In the genomic region with DNA sequence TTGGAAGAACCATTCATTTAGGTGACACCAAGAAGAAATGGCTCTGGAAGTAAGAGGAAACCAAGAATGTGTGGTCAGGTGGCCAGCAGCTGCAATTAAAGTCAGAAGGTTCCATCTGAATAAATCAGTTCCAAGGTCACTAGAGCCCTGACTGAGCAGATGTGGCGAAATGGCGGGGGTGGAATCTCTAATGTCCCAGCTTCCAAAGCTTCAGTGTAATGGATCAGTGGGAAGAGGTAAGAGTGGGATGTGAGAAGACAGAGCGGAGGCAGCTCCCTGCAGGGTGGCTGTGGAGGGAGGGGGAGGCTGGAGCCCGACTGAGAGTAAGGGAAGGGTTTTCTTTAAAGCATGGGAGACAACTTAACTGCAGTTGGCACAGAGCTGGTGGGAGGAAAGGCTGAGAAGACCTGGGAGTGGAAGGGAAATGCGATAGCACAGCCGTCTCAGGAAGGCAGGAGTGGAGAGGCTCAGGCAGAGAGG, we compare ENCODE assay signal across 10 mouse cellular contexts. TPM values are rescaled to one million over a fixed set of nuclear protein-coding genes. Genes with fewer than 3 reads are reported as not detected.
DNase-seq lines count a peak whose midpoint lies in the region; ATAC-seq and TF ChIP-seq lines count a peak whose summit lies in the region.
"Had no signal": no experiment of that assay in that cellular context is flagged by ENCODE, and none has a peak within 500 bp of the region (broad histone marks: within the 10 kb centered on the region; RNA-seq: fewer than 3 reads in every experiment).

No protein-coding gene starts in this region.

- TF ChIP-seq CTCF in gastrocnemius, adult 2 months (IDR thresholded peaks at IDR 0.05), result no peak

- no peaks in the 10 kb centered on the region for H3K27me3 ChIP-seq in neural tube, embryonic 15.5 days (replicated peaks)
- no peaks in the 10 kb centered on the region for H3K27me3 ChIP-seq in kidney, embryonic 14.5 days (ENCODE audit: control insufficient read depth, insufficient read depth, low read length)
- H3K27me3 ChIP-seq in forebrain, embryonic 10.5 days (ENCODE audit: poor library complexity, severe bottlenecking), result no peaks in the 10 kb centered on the region
- H3K27me3 ChIP-seq: limb, embryonic 15.5 days; neural tube, embryonic 12.5 days had no signal

- WGBS in neural tube, embryonic 15.5 days, result 50% methylated on average over 6 of the region's 6 CpGs
- 26% methylated on average over 6 of the region's 6 CpGs for WGBS in kidney, embryonic 14.5 days
- 71% methylated on average over 6 of the region's 6 CpGs for WGBS in forebrain, embryonic 10.5 days

- peak overlapping the region; percentile 95 for H3K27ac ChIP-seq in gastrocnemius, adult 2 months
- no peak overlapping the region for H3K27ac ChIP-seq in neural tube, embryonic 15.5 days (replicated peaks)
- H3K27ac ChIP-seq in kidney, embryonic 14.5 days (ENCODE audit: low read depth, low read length), result peak overlapping the region; percentile 76; the same call in 1 of the 2 replicates
- no peak overlapping the region for H3K27ac ChIP-seq in forebrain, embryonic 10.5 days
- H3K27ac ChIP-seq: limb, embryonic 15.5 days; neural tube, embryonic 12.5 days had no signal

- intact Hi-C loops in gastrocnemius, adult 2 months (cut with DNase I), result no loop called here
- intact Hi-C loops in gastrocnemius, postnatal 36 days (cut with DNase I), result loop anchor here (10.0 kb wide), 1 partner anchor 173 kb away; no protein-coding TSS in a partner anchor

- H3K4me3 ChIP-seq in gastrocnemius, adult 2 months, result peak overlapping the region; percentile 54
- H3K4me3 ChIP-seq in neural tube, embryonic 15.5 days (replicated peaks), result no peak overlapping the region
- H3K4me3 ChIP-seq in kidney, embryonic 14.5 days (ENCODE audit: low read length), result no peak overlapping the region
- no peak overlapping the region for H3K4me3 ChIP-seq in forebrain, embryonic 10.5 days
- H3K4me3 ChIP-seq: limb, embryonic 15.5 days; neural tube, embryonic 12.5 days had no signal

- peaks cover 35% of the 10 kb centered on the region for H3K4me1 ChIP-seq in neural tube, embryonic 15.5 days
- H3K4me1 ChIP-seq in kidney, embryonic 14.5 days (ENCODE audit: control insufficient read depth, insufficient read depth, low read length), result peaks cover 20% of the 10 kb centered on the region
- peaks cover 36% of the 10 kb centered on the region for H3K4me1 ChIP-seq in forebrain, embryonic 10.5 days

- H3K9ac ChIP-seq in neural tube, embryonic 15.5 days (replicated peaks), result no peak overlapping the region
- H3K9ac ChIP-seq in kidney, embryonic 14.5 days (ENCODE audit: low read depth, low read length), result no peak overlapping the region
- H3K9ac ChIP-seq: limb, embryonic 15.5 days; neural tube, embryonic 12.5 days had no signal

- H3K9me3 ChIP-seq in neural tube, embryonic 15.5 days (replicated peaks), result no peaks in the 10 kb centered on the region
- H3K9me3 ChIP-seq in kidney, embryonic 14.5 days (ENCODE audit: control insufficient read depth, low read length), result no peaks in the 10 kb centered on the region
- H3K9me3 ChIP-seq in forebrain, embryonic 10.5 days, result 0 out of 2 replicates have a peak, but pooled peaks cover 2% of the 10 kb centered on the region
- H3K9me3 ChIP-seq: limb, embryonic 15.5 days; neural tube, embryonic 12.5 days had no signal

- no peaks in the 10 kb centered on the region for H3K36me3 ChIP-seq in neural tube, embryonic 15.5 days
- H3K36me3 ChIP-seq in kidney, embryonic 14.5 days (ENCODE audit: control insufficient read depth, insufficient read depth, low read length), result no peaks in the 10 kb centered on the region
- H3K36me3 ChIP-seq in forebrain, embryonic 10.5 days (replicated peaks), result peaks cover 25% of the 10 kb centered on the region
- H3K36me3 ChIP-seq: limb, embryonic 15.5 days; neural tube, embryonic 12.5 days had no signal

- peak; percentile 66 for DNase-seq in gastrocnemius, adult 2 months
- DNase-seq in gastrocnemius, postnatal 36 days, result no peak
- peak; percentile 24 for DNase-seq in neural tube, embryonic 10.5 days (ENCODE audit: extremely low spot score, low spot score)
- DNase-seq in right cerebral cortex, postnatal 36 days (ENCODE audit: low spot score in 2 of 2), result peak; percentile 74 to 85
- no peak for DNase-seq in spleen, postnatal 36 days (ENCODE audit: low spot score in 2 of 2)
- no peak for DNase-seq in forebrain, embryonic 10.5 days (ENCODE audit: extremely low spot score, low spot score)

- no peak overlapping the region for H3K4me2 ChIP-seq in neural tube, embryonic 15.5 days
- H3K4me2 ChIP-seq in kidney, embryonic 14.5 days (replicated peaks; ENCODE audit: low read depth, low read length), result no peak overlapping the region
- H3K4me2 ChIP-seq: limb, embryonic 15.5 days; neural tube, embryonic 12.5 days had no signal

- ATAC-seq in neural tube, embryonic 15.5 days (ENCODE audit: low FRiP score), result no peak
- peak; percentile 76 for ATAC-seq in kidney, embryonic 14.5 days (ENCODE audit: low FRiP score, low TSS enrichment)

RNA-seq across cellular contexts. Expression of a gene that starts 3.2 kb away (rescaled TPM):
- 100 to 1,000 TPM in 1 of 2 experiments, 10 to 100 TPM in 1; 93.9 to 125 TPM for total RNA-seq in gastrocnemius, adult 2 months (2021)
- 10 to 100 TPM; 80.1 to 98.9 TPM for total RNA-seq in gastrocnemius, postnatal 36 days (2021)
- polyA plus RNA-seq in neural tube, embryonic 15.5 days (2015; fragmentation: Nextera tagmentation; extraction: Ambion mirVana), result 107 and 110 TPM in 2 replicates
- 187 and 203 TPM in 2 replicates for polyA plus RNA-seq in kidney, embryonic 14.5 days (2014; fragmentation: Nextera tagmentation; extraction: Ambion mirVana)
- 212 and 215 TPM in 2 replicates for polyA plus RNA-seq in forebrain, embryonic 10.5 days (2016; fragmentation: Nextera tagmentation; extraction: Ambion mirVana)

RNA-seq across cellular contexts. Expression of a gene that starts 16.5 kb away (rescaled TPM):
- 100 to 1,000 TPM; 118 to 147 TPM for total RNA-seq in gastrocnemius, adult 2 months (2021)
- total RNA-seq in gastrocnemius, postnatal 36 days (2021), result 100 to 1,000 TPM; 101 to 136 TPM
- polyA plus RNA-seq in neural tube, embryonic 15.5 days (2015; fragmentation: Nextera tagmentation; extraction: Ambion mirVana), result 33.6 and 41.2 TPM in 2 replicates
- 35.4 and 43.0 TPM in 2 replicates for polyA plus RNA-seq in kidney, embryonic 14.5 days (2014; fragmentation: Nextera tagmentation; extraction: Ambion mirVana)
- 22.1 and 24.1 TPM in 2 replicates for polyA plus RNA-seq in forebrain, embryonic 10.5 days (2016; fragmentation: Nextera tagmentation; extraction: Ambion mirVana)

RNA-seq across cellular contexts. Expression of a gene that starts 59.3 kb away (rescaled TPM):
- 1 to 10 TPM; 3.4 to 5.3 TPM for total RNA-seq in gastrocnemius, adult 2 months (2021)
- 1 to 10 TPM; 4.3 to 4.8 TPM for total RNA-seq in gastrocnemius, postnatal 36 days (2021)
- polyA plus RNA-seq in neural tube, embryonic 15.5 days (2015; fragmentation: Nextera tagmentation; extraction: Ambion mirVana), result 37.5 and 39.1 TPM in 2 replicates
- polyA plus RNA-seq in kidney, embryonic 14.5 days (2014; fragmentation: Nextera tagmentation; extraction: Ambion mirVana), result 16.0 and 40.3 TPM in 2 replicates
- 32.3 and 34.5 TPM in 2 replicates for polyA plus RNA-seq in forebrain, embryonic 10.5 days (2016; fragmentation: Nextera tagmentation; extraction: Ambion mirVana)

Comparison
In these comparisons a context has a peak if more than half of its experiments do, and no peak if none do; other contexts are left out.
1. DNase-seq: peak in gastrocnemius, adult 2 months (single experiment), neural tube, embryonic 10.5 days (single experiment) and right cerebral cortex, postnatal 36 days (2 of 2); none in gastrocnemius, postnatal 36 days (0 of 2), spleen, postnatal 36 days (0 of 2) and forebrain, embryonic 10.5 days (single experiment).
2. H3K27ac ChIP-seq: peak in gastrocnemius, adult 2 months (single experiment) and kidney, embryonic 14.5 days (single experiment); none in neural tube, embryonic 15.5 days (single experiment) and forebrain, embryonic 10.5 days (single experiment).